Comparison of ENCODE assay signal across 10 mouse cellular contexts in the genomic region with DNA sequence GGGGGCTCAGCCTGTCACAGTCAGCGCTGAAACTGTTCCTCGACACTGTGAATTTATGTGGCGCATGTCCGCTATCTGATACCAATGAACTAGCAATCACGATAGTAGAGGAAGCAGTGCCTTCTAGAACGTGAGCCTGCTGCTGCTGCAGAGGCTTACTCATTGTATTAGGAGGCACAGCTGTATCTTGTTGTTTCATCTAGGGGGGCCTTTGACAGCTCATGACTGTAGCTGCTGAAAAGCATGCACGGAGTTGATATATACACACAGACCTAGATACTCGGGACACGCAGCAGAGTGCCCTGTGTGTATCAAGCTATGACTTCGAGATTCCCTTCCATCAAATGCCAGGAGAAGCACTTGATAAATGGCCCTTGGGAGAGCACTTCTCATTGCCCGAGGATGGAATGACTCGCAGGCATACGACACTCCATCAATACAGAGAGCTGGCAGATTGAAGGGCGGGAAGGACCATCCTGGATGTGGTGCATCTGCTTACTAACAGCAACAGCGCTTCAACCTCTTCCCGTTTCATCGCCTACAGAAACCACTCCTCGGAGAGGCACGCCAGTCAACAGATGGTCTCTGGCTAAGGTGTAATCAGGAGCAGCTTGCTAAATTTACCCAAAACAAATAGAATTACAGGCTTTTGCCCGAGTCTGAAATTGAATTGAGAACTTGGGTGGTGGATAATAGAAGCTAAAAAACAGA.
A peak's percentile ranks its signal among the peaks of the same experiment; 100 is the strongest.
DNase-seq lines count a peak whose midpoint lies in the region; ATAC-seq and TF ChIP-seq lines count a peak whose summit lies in the region.
"Had no signal": no experiment of that assay in that cellular context is flagged by ENCODE, and none has a peak within 500 bp of the region (broad histone marks: within the 10 kb centered on the region; RNA-seq: fewer than 3 reads in every experiment).

No protein-coding gene starts in this region.

- no peak for TF ChIP-seq CTCF in layer of hippocampus, adult 2 months (conservative IDR thresholded peaks at IDR 0.05)

- H3K27me3 ChIP-seq in embryonic facial prominence, embryonic 11.5 days (ENCODE audit: control insufficient read depth, insufficient read depth, low read length): no peaks in the 10 kb centered on the region
- H3K27me3 ChIP-seq in embryonic facial prominence, embryonic 10.5 days (replicated peaks; ENCODE audit: low read depth, poor library complexity, severe bottlenecking): no peaks in the 10 kb centered on the region
- H3K27me3 ChIP-seq in hindbrain, embryonic 12.5 days: no peaks in the 10 kb centered on the region
- H3K27me3 ChIP-seq in neural tube, embryonic 13.5 days: no peaks in the 10 kb centered on the region
- H3K27me3 ChIP-seq: limb, embryonic 13.5 days had no signal

- H3K9me3 ChIP-seq in embryonic facial prominence, embryonic 11.5 days (replicated peaks; ENCODE audit: control insufficient read depth, low read length): no peaks in the 10 kb centered on the region
- H3K9me3 ChIP-seq in embryonic facial prominence, embryonic 10.5 days: no peaks in the 10 kb centered on the region
- no peaks in the 10 kb centered on the region for H3K9me3 ChIP-seq in hindbrain, embryonic 12.5 days (replicated peaks)
- H3K9me3 ChIP-seq in neural tube, embryonic 13.5 days: no peaks in the 10 kb centered on the region
- H3K9me3 ChIP-seq: limb, embryonic 13.5 days had no signal

- WGBS in embryonic facial prominence, embryonic 11.5 days: 74% methylated on average over 20 of the region's 20 CpGs
- WGBS in embryonic facial prominence, embryonic 10.5 days: 81% methylated on average over 20 of the region's 20 CpGs
- 73% methylated on average over 20 of the region's 20 CpGs for WGBS in hindbrain, embryonic 12.5 days
- 58% methylated on average over 20 of the region's 20 CpGs for WGBS in neural tube, embryonic 13.5 days

- DNase-seq in embryonic facial prominence, embryonic 11.5 days (ENCODE audit: low spot score): no peak
- DNase-seq in embryonic facial prominence, embryonic 10.5 days (ENCODE audit: low spot score): no peak
- no peak for DNase-seq in layer of hippocampus, adult 2 months (ENCODE audit: low spot score in 2 of 2)
- DNase-seq in layer of hippocampus, adult 9-10 months (ENCODE audit: low spot score): no peak
- no peak for DNase-seq in embryo, embryonic 10.5 days (ENCODE audit: low spot score)
- DNase-seq in c-Kit-positive CD71-positive TER-119-positive erythroid progenitor cells, embryonic 14.5 days (ENCODE audit: low spot score): no peak
- DNase-seq: cerebellum, adult 8-10 months had no signal

- no peak overlapping the region for H3K4me2 ChIP-seq in embryonic facial prominence, embryonic 11.5 days (ENCODE audit: low read depth, low read length)
- H3K4me2 ChIP-seq in hindbrain, embryonic 12.5 days (replicated peaks): no peak overlapping the region
- H3K4me2 ChIP-seq in neural tube, embryonic 13.5 days: peak overlapping the region; percentile 24
- H3K4me2 ChIP-seq: limb, embryonic 13.5 days had no signal

- no peak overlapping the region for H3K4me3 ChIP-seq in embryonic facial prominence, embryonic 11.5 days (ENCODE audit: low read depth, low read length)
- H3K4me3 ChIP-seq in embryonic facial prominence, embryonic 10.5 days: no peak overlapping the region
- peak overlapping the region; percentile 14; the same call in 1 of the 2 replicates for H3K4me3 ChIP-seq in layer of hippocampus, adult 2 months
- H3K4me3 ChIP-seq in hindbrain, embryonic 12.5 days: no peak overlapping the region
- no peak overlapping the region for H3K4me3 ChIP-seq in neural tube, embryonic 13.5 days
- H3K4me3 ChIP-seq: limb, embryonic 13.5 days had no signal

- ATAC-seq in embryonic facial prominence, embryonic 11.5 days (replicated peaks; ENCODE audit: insufficient number of reproducible peaks, low FRiP score, low TSS enrichment, low read depth): peak; percentile 18; the same call in 1 of the 2 replicates
- peak; percentile 20; the same call in 1 of the 2 replicates for ATAC-seq in hindbrain, embryonic 12.5 days (ENCODE audit: low FRiP score)
- 0 out of 2 replicates have a peak, but pooled peaks have one; percentile 17 for ATAC-seq in neural tube, embryonic 13.5 days (ENCODE audit: low read depth)

- no peak overlapping the region for H3K27ac ChIP-seq in embryonic facial prominence, embryonic 11.5 days (replicated peaks; ENCODE audit: low read depth, low read length)
- no peak overlapping the region for H3K27ac ChIP-seq in embryonic facial prominence, embryonic 10.5 days (replicated peaks)
- H3K27ac ChIP-seq in layer of hippocampus, adult 2 months: no peak overlapping the region
- no peak overlapping the region for H3K27ac ChIP-seq in hindbrain, embryonic 12.5 days
- H3K27ac ChIP-seq in neural tube, embryonic 13.5 days (replicated peaks): peak overlapping the region; percentile 18; the same call in 1 of the 2 replicates
- H3K27ac ChIP-seq: limb, embryonic 13.5 days had no signal

- H3K9ac ChIP-seq in embryonic facial prominence, embryonic 11.5 days (replicated peaks; ENCODE audit: low read length): no peak overlapping the region
- no peak overlapping the region for H3K9ac ChIP-seq in hindbrain, embryonic 12.5 days
- H3K9ac ChIP-seq in neural tube, embryonic 13.5 days: no peak overlapping the region
- H3K9ac ChIP-seq: limb, embryonic 13.5 days had no signal

- no peaks in the 10 kb centered on the region for H3K4me1 ChIP-seq in embryonic facial prominence, embryonic 11.5 days (ENCODE audit: control insufficient read depth, insufficient read depth, low read length)
- peaks cover 48% of the 10 kb centered on the region for H3K4me1 ChIP-seq in embryonic facial prominence, embryonic 10.5 days
- peaks cover 11% of the 10 kb centered on the region for H3K4me1 ChIP-seq in hindbrain, embryonic 12.5 days
- H3K4me1 ChIP-seq in neural tube, embryonic 13.5 days (replicated peaks): peaks cover 42% of the 10 kb centered on the region

- H3K36me3 ChIP-seq in embryonic facial prominence, embryonic 11.5 days (replicated peaks; ENCODE audit: control insufficient read depth, insufficient read depth, low read depth, low read length): no peaks in the 10 kb centered on the region
- no peaks in the 10 kb centered on the region for H3K36me3 ChIP-seq in embryonic facial prominence, embryonic 10.5 days (replicated peaks)
- no peaks in the 10 kb centered on the region for H3K36me3 ChIP-seq in hindbrain, embryonic 12.5 days
- no peaks in the 10 kb centered on the region for H3K36me3 ChIP-seq in neural tube, embryonic 13.5 days
- H3K36me3 ChIP-seq: limb, embryonic 13.5 days had no signal
